Mouse (Mus musculus): ENCODE data around the gene Mrgprb5.
"Not testable (repeated sequence)": the region's sequence is repeated elsewhere in the genome, so short reads cannot be mapped to it uniquely, and the experiment has no call there.

The Mrgprb5 gene

GRCm38 (mm10) chr7:48168919-48169318 is at the start of gene Mrgprb5:
Gene Mrgprb5 (minus strand): TSS chr7:48169019.
- DNase-seq (ENCODE audit: low spot score), result no peak

- DNase-seq (ENCODE audit: low spot score), result no peak
These were observed 30.4 kb upstream of the Mrgprb5 start, which contains the start of gene Mrgprb4 for GRCm38 (mm10) chr7:48199188-48199587. Gene Mrgprb4 (minus strand): TSS chr7:48199288.

GRCm38 (mm10) chr7:48167471-48167870 is 1.3 kb downstream of the Mrgprb5 start:
- no peak for DNase-seq (ENCODE audit: low spot score)

GRCm38 (mm10) chr7:48138248-48138702 is 30.5 kb downstream of the Mrgprb5 start:
- no peak for DNase-seq (ENCODE audit: low spot score)

- DNase-seq (ENCODE audit: low spot score), result no peak
These were observed 31.4 kb downstream of the Mrgprb5 start for GRCm38 (mm10) chr7:48137216-48138077.

- no peak for DNase-seq (ENCODE audit: low spot score)
These were observed 36.1 kb downstream of the Mrgprb5 start for GRCm38 (mm10) chr7:48132674-48133073.

- DNase-seq (ENCODE audit: low spot score), result peak; percentile 2
These were observed 36.6 kb downstream of the Mrgprb5 start for GRCm38 (mm10) chr7:48132247-48132646.

GRCm38 (mm10) chr7:48131820-48132219 is 37.0 kb downstream of the Mrgprb5 start:
- not testable (repeated sequence) for DNase-seq (ENCODE audit: low spot score)

- DNase-seq (ENCODE audit: low spot score), result no peak
These were observed 45.0 kb downstream of the Mrgprb5 start for GRCm38 (mm10) chr7:48123806-48124205.

Data from layer of hippocampus, adult 11-12 months (tissue).